Mouse (Mus musculus) embryonic facial prominence, embryonic 10.5 days (tissue): Measurements from ENCODE around the gene Rpgrip1. TPM values are rescaled to one million over a fixed set of nuclear protein-coding genes. Genes with fewer than 3 reads are reported as not detected.

ENCODE experiments used
- DNase-seq: peaks from one replicate; pipeline ENCODE4 v3.0.0-alpha.2; 2017; ENCODE audit warnings: low spot score
- H3K27ac ChIP-seq: fragments of 300-500 bp; sonication (generic); replicated peaks from 2 replicates; pipeline ENCODE4 v1.5.1; 2016; ENCODE audit warnings: mild to moderate bottlenecking
- H3K27me3 ChIP-seq: fragments of 300-500 bp; sonication (generic); replicated peaks from 2 replicates; pipeline ENCODE4 v1.6.1; 2016; ENCODE audit warnings: low read depth, mild to moderate bottlenecking; ENCODE audit not compliant: poor library complexity, severe bottlenecking
- H3K36me3 ChIP-seq: fragments of 300-500 bp; sonication (generic); replicated peaks from 2 replicates; pipeline ENCODE4 v1.6.1; 2016; ENCODE audit warnings: mild to moderate bottlenecking, moderate library complexity
- H3K4me1 ChIP-seq: fragments of 300-500 bp; sonication (generic); 2 replicates; pipeline ENCODE4 v1.6.1; 2016
- H3K4me3 ChIP-seq: fragments of 300-500 bp; sonication (generic); 2 replicates; pipeline ENCODE4 v1.5.1; 2016; ENCODE audit warnings: mild to moderate bottlenecking, moderate library complexity
- H3K9me3 ChIP-seq: fragments of 300-500 bp; sonication (generic); 2 replicates; pipeline ENCODE4 v1.6.1; 2016; ENCODE audit warnings: mild to moderate bottlenecking
- WGBS: fragments of 180-500 bp; shearing (Covaris S2); methylation state at CpG from one replicate; pipeline ENCODE4 v1.1.7; 2016; 5-methylcytosine and 5-hydroxymethylcytosine counted together
- polyA plus RNA-seq: library from polyadenylated mRNA; unstranded; fragments of >200 nt; fragmentation: Nextera tagmentation; extraction: Ambion mirVana; gene quantifications from 2 replicates; pipeline ENCODE4 v1.2.1, GENCODE M21; 2016

Rpgrip1 gene
- polyA plus RNA-seq, 1 experiment from 2014 or later = 133 TPM

- WGBS = under 1% methylated on average over 30 of the region's 30 CpGs
- Histone ChIP-seq H3K36me3 (peaks cover 35% of the 10 kb centered on the region), H3K27me3 (no peaks in the 10 kb centered on the region), H3K4me1 (peaks cover 36% of the 10 kb centered on the region), H3K27ac (peak overlapping the region; percentile 99), H3K4me3 (peak overlapping the region; percentile 98), H3K9me3 (no peaks in the 10 kb centered on the region)
- no peak for DNase-seq
Measured at GRCm38 (mm10) chr14:52103474-52103855, 7.0 kb upstream of the Rpgrip1 start.

GRCm38 (mm10) chr14:52103856-52104676, 6.4 kb upstream of the Rpgrip1 start, which contains the start of gene Hnrnpc:
Gene Hnrnpc (minus strand): TSS chr14:52104028.
- Histone ChIP-seq H3K4me1 (peaks cover 36% of the 10 kb centered on the region), H3K4me3 (peak within 1 kb of the TSS; percentile 98), H3K27ac (peak within 1 kb of the TSS; percentile 99), H3K36me3 (peaks cover 29% of the 10 kb centered on the region), H3K27me3 (no peaks in the 10 kb centered on the region), H3K9me3 (no peaks in the 10 kb centered on the region)
- WGBS = under 1% methylated on average over 50 of the region's 50 CpGs
- DNase-seq = peak; percentile 100

DNA sequence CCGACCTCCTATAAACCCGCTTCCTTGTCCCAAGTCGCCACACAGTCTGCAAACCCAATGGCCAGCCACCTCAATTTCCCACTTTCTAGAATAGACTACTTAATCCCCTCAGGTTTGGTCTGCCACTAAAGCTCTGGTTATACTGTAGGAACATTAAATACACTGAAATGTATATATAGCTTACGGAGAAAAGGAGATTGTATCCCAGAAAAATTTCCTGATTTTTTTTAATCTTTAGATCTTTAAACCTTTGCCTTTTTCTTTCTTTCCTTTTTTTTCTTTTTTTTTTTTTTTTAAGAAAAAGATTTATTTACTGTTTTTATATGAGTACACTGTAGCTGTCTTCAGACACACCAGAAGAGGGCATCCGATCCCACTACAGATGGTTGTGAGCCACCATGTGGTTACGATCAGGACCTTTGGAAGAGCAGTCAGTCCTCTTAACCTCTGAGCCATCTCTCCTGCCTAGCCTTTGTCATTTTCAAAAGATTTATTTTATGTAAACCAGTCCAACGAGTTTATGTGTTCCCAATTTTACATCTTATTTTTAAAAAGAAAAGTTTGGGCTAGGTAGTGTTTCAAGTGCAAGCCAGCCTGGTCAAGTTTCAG, 5.7 kb upstream of the Rpgrip1 start:
- H3K36me3 ChIP-seq = peaks cover 22% of the 10 kb centered on the region
- no peaks in the 10 kb centered on the region for H3K27me3 ChIP-seq
- 39% methylated on average over 7 of the region's 7 CpGs for WGBS

GRCm38 (mm10) chr14:52105308-52105707, 5.2 kb upstream of the Rpgrip1 start:
- no peak overlapping the region for H3K4me3 ChIP-seq

More for the DNA sequence above, 5.7 kb upstream of the Rpgrip1 start:
- peak overlapping the region; percentile 98 for H3K4me3 ChIP-seq
- no peaks in the 10 kb centered on the region for H3K9me3 ChIP-seq
- peaks cover 36% of the 10 kb centered on the region for H3K4me1 ChIP-seq
- peak overlapping the region; percentile 99 for H3K27ac ChIP-seq
- peak; percentile 19 for DNase-seq

GRCm38 (mm10) chr14:52106741-52107140, 3.8 kb upstream of the Rpgrip1 start:
- 26% methylated on average over 10 of the region's 10 CpGs for WGBS
- Histone ChIP-seq H3K4me1 (peaks cover 20% of the 10 kb centered on the region), H3K27me3 (no peaks in the 10 kb centered on the region), H3K4me3 (no peak overlapping the region), H3K9me3 (no peaks in the 10 kb centered on the region), H3K27ac (peak overlapping the region; percentile 40; the same call in 1 of the 2 replicates), H3K36me3 (peaks cover 7% of the 10 kb centered on the region)
- no peak for DNase-seq

More at GRCm38 (mm10) chr14:52105308-52105707, 5.2 kb upstream of the Rpgrip1 start:
- Histone ChIP-seq H3K4me1 (peaks cover 33% of the 10 kb centered on the region), H3K36me3 (peaks cover 19% of the 10 kb centered on the region), H3K27ac (no peak overlapping the region; the same call in 1 of the 2 replicates), H3K27me3 (no peaks in the 10 kb centered on the region), H3K9me3 (no peaks in the 10 kb centered on the region)
- DNase-seq = no peak
- WGBS = 81% methylated on average over 2 of the region's 2 CpGs

GRCm38 (mm10) chr14:52108025-52108424, 2.5 kb upstream of the Rpgrip1 start:
- 84% methylated on average over 2 of the region's 2 CpGs for WGBS

DNA sequence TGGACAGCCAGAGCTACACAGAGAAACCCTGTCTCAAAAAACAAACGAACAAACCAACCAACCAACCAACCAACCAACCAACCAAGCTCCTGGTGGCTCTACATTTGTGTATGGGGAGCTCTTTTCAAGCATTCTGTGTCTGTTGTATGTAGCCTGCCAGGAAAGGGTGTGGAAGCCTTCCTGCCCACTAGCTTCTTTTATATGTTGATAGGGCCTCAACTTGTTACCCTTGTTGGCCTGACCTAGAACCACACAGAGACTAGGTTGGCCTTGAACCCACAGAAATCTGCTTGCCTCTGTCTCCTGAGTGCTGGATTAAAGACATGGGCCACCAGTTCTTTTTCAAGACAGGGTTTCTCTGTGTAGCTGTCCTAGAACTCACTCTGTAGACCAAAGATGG, 3.6 kb downstream of the Rpgrip1 start:
- Histone ChIP-seq H3K4me3 (no peak overlapping the region), H3K27ac (no peak overlapping the region), H3K4me1 (peaks cover 7% of the 10 kb centered on the region), H3K36me3 (no peaks in the 10 kb centered on the region), H3K27me3 (no peaks in the 10 kb centered on the region), H3K9me3 (no peaks in the 10 kb centered on the region)
- no peak for DNase-seq
- WGBS = 76% methylated on average over 1 of the region's 1 CpGs

More at GRCm38 (mm10) chr14:52108025-52108424, 2.5 kb upstream of the Rpgrip1 start:
- no peak overlapping the region for H3K4me3 ChIP-seq
- DNase-seq = no peak
- no peaks in the 10 kb centered on the region for H3K9me3 ChIP-seq
- peaks cover 10% of the 10 kb centered on the region for H3K4me1 ChIP-seq
- no peak overlapping the region for H3K27ac ChIP-seq
- H3K36me3 ChIP-seq = no peaks in the 10 kb centered on the region
- no peaks in the 10 kb centered on the region for H3K27me3 ChIP-seq

DNA sequence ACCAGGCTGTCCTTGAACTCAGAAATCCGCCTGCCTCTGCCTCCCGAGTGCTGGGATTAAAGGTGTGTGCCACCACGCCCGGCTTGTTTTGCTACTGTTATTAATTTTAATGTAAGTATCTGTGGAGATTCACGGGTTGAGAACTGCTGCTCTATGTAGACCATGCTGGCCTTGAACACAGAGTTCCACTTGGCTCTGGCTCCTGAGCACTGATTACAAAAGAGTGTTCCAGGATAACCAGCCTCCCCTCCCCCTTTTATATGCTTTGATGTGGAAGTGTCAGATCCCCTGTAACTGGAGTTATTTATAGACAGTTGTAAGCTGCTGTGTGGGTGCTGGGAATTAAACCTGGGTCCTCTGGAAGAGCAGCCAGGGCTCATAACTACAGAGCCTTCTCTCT, 6.7 kb downstream of the Rpgrip1 start:
- no peaks in the 10 kb centered on the region for H3K36me3 ChIP-seq
- H3K27me3 ChIP-seq = peaks cover 17% of the 10 kb centered on the region
- 90% methylated on average over 5 of the region's 5 CpGs for WGBS
- H3K27ac ChIP-seq = no peak overlapping the region
- H3K9me3 ChIP-seq = no peaks in the 10 kb centered on the region
- DNase-seq = no peak
- H3K4me3 ChIP-seq = no peak overlapping the region
- H3K4me1 ChIP-seq = peaks cover 17% of the 10 kb centered on the region

- no peaks in the 10 kb centered on the region for H3K9me3 ChIP-seq
- peak overlapping the region; percentile 92 for H3K27ac ChIP-seq
- peak overlapping the region; percentile 65 for H3K4me3 ChIP-seq
Measured at GRCm38 (mm10) chr14:52118456-52118822, 7.9 kb downstream of the Rpgrip1 start.

GRCm38 (mm10) chr14:52118823-52119608, 8.5 kb downstream of the Rpgrip1 start:
- peaks cover 17% of the 10 kb centered on the region for H3K27me3 ChIP-seq
- H3K4me1 ChIP-seq = peaks cover 17% of the 10 kb centered on the region
- peak overlapping the region; percentile 65 for H3K4me3 ChIP-seq
- DNase-seq = peak; percentile 81
- peak overlapping the region; percentile 92 for H3K27ac ChIP-seq
- H3K9me3 ChIP-seq = no peaks in the 10 kb centered on the region
- H3K36me3 ChIP-seq = no peaks in the 10 kb centered on the region
- WGBS = under 1% methylated on average over 38 of the region's 38 CpGs

More at GRCm38 (mm10) chr14:52118456-52118822, 7.9 kb downstream of the Rpgrip1 start:
- Histone ChIP-seq H3K36me3 (no peaks in the 10 kb centered on the region), H3K4me1 (peaks cover 17% of the 10 kb centered on the region), H3K27me3 (peaks cover 17% of the 10 kb centered on the region)
- no peak for DNase-seq
- 31% methylated on average over 8 of the region's 8 CpGs for WGBS

DNA sequence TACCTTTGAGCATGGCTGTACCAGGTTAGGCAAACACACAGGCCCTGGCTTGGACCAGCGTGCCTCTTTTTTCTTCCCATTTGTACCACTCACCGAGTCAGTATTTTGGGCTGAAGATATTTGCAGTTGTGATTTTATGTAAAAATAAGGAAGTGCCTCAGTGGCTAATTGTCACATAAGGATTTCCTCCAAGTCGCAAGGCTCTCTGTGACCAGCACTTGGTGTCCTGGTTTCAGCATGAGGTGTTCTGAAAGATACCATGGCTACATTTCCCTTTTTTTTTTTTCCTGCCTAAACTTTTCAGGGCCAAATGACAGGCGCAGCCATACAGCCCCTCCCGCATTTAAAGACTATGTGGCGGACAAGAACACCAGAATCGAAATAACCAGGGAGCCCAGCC, 9.7 kb downstream of the Rpgrip1 start:
- peak overlapping the region; percentile 65 for H3K4me3 ChIP-seq
- no peak for DNase-seq
- peaks cover 17% of the 10 kb centered on the region for H3K4me1 ChIP-seq
- no peaks in the 10 kb centered on the region for H3K9me3 ChIP-seq
- 0 out of 2 replicates have a peak overlapping the region, but pooled peaks have one; percentile 92 for H3K27ac ChIP-seq
- H3K27me3 ChIP-seq = peaks cover 17% of the 10 kb centered on the region
- no peaks in the 10 kb centered on the region for H3K36me3 ChIP-seq
- 57% methylated on average over 7 of the region's 7 CpGs for WGBS

GRCm38 (mm10) chr14:52123918-52124317, 13.4 kb downstream of the Rpgrip1 start:
- Histone ChIP-seq H3K27me3 (peaks cover 17% of the 10 kb centered on the region), H3K4me1 (peaks cover 12% of the 10 kb centered on the region), H3K9me3 (no peaks in the 10 kb centered on the region), H3K27ac (no peak overlapping the region), H3K4me3 (no peak overlapping the region), H3K36me3 (no peaks in the 10 kb centered on the region)
- DNase-seq = peak; percentile 78
- 22% methylated on average over 4 of the region's 4 CpGs for whole genome bisulfite sequencing
